Mouse (Mus musculus) ES-E14 (cell line): ENCODE data around the gene Dagla. TPM values are rescaled to one million over a fixed set of nuclear protein-coding genes. Genes with fewer than 3 reads are reported as not detected.

ENCODE experiments used
- DNase-seq: peaks from one replicate; pipeline ENCODE4 v3.0.0-alpha.2; 2013; ENCODE audit warnings: low read depth, low spot score
- H3K27ac ChIP-seq: 2 replicates; pipeline ENCODE4 v1.5.1; 2012; ENCODE audit warnings: low read depth, mild to moderate bottlenecking, low read length, moderate library complexity, mixed read lengths; ENCODE audit not compliant: poor library complexity, insufficient read depth, severe bottlenecking
- H3K36me3 ChIP-seq: 2 replicates; pipeline ENCODE4 v1.6.1; 2012; ENCODE audit warnings: mild to moderate bottlenecking, low read length, moderate library complexity, mixed read lengths; ENCODE audit not compliant: control insufficient read depth, poor library complexity, insufficient read depth, severe bottlenecking
- H3K4me1 ChIP-seq, 2 experiments: fragments of 150-350 bp in 1 of 2; sonication (generic) in 1 of 2; 2 replicates each; pipeline ENCODE4 v1.6.1; 2012; ENCODE audit warnings: low read length in 2 of 2, mild to moderate bottlenecking in 1 of 2, mixed read lengths in 1 of 2; ENCODE audit not compliant: control insufficient read depth in 2 of 2, insufficient read depth in 2 of 2, poor library complexity in 1 of 2
- H3K4me3 ChIP-seq, 2 experiments: fragments of 150-350 bp in 1 of 2; sonication (generic) in 1 of 2; 2 replicates each; pipeline ENCODE4 v1.5.1; 2012; ENCODE audit warnings: low read length in 2 of 2, low read depth in 1 of 2, mild to moderate bottlenecking in 1 of 2, mixed read lengths in 1 of 2; ENCODE audit not compliant: insufficient read depth in 1 of 2, poor library complexity in 1 of 2, severe bottlenecking in 1 of 2
- H3K9ac ChIP-seq: 2 replicates; pipeline ENCODE4 v1.6.1; 2012; ENCODE audit warnings: low read depth, mild to moderate bottlenecking, low read length, mixed read lengths; ENCODE audit not compliant: poor library complexity, insufficient read depth, severe bottlenecking
- H3K9me3 ChIP-seq: fragments of 150-350 bp; sonication (generic); 2 replicates; pipeline ENCODE4 v1.6.1; 2012; ENCODE audit warnings: low read depth, mild to moderate bottlenecking, low read length; ENCODE audit not compliant: control insufficient read depth, insufficient read depth
- CHD2 ChIP-seq: IDR thresholded peaks from 2 replicates; pipeline ENCODE4 v1.6.1; 2014; ENCODE audit warnings: mild to moderate bottlenecking, low read depth, low read length, inconsistent platforms
- HCFC1 ChIP-seq: IDR thresholded peaks from 2 replicates; pipeline ENCODE4 v1.6.1; 2012; ENCODE audit warnings: low read length, inconsistent platforms, borderline replicate concordance; ENCODE audit not compliant: insufficient read depth
- MAFK ChIP-seq: IDR thresholded peaks from 2 replicates; pipeline ENCODE4 v1.6.1; 2014; ENCODE audit warnings: mild to moderate bottlenecking, low read depth, low read length, inconsistent platforms; ENCODE audit not compliant: insufficient read depth
- ZC3H11A ChIP-seq: IDR thresholded peaks from 2 replicates; pipeline ENCODE4 v1.6.1; 2012; ENCODE audit warnings: low read depth, mild to moderate bottlenecking, inconsistent platforms, low read length, borderline replicate concordance
- ZNF384 ChIP-seq: IDR thresholded peaks from 2 replicates; pipeline ENCODE4 v1.6.1; 2012; ENCODE audit warnings: low read depth, low read length, inconsistent platforms
- in situ Hi-C, 2 experiments: fragments of 600-800 bp; cut with MboI; formaldehyde crosslinking; loops; one replicate each; pipeline ENCODE4 v1.15.1; 2025; ENCODE audit warnings: low sequenced_read_pairs in 2 of 2, inconsistent platforms in 1 of 2; ENCODE audit not compliant: unreplicated experiment in 2 of 2
- total RNA-seq: library from RNA; depleted of rRNA; stranded (reverse); fragments of 300-350 nt; gene quantifications from 2 replicates; pipeline ENCODE4 v1.2.3, GENCODE M21; 2012

Dagla gene
- total RNA-seq, 1 experiment: 1.2 TPM

DNA sequence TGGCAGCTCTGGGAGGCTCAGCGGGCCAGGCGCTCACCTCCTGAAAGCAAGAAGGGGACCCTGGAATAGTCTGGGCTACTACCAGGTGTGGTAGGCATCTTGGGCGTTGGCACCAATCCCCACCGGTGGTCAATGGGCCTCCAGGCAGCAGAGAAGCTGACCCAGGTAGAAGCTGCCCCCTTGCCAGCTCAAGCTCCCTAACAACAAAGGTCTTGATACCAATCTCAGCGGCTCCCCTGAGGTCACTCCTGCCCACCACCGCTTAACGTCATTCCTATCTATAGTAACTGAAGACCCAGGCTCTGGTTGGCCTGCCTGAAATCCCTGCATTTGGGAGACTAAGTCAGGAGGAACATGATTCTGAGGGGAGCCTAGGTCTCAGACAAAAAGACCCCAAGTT lies 33.1 kb downstream of the Dagla start:
- in situ Hi-C loops: no loop called here
- no peak overlapping the region for H3K27ac ChIP-seq
- H3K4me3 ChIP-seq: no peak overlapping the region

GRCm38 (mm10) chr19:10270356-10270755 lies 34.3 kb downstream of the Dagla start:
- Histone ChIP-seq H3K36me3 (no peaks in the 10 kb centered on the region), H3K9me3 (no peaks in the 10 kb centered on the region), H3K27ac (no peak overlapping the region), H3K4me1 (peaks cover 11 to 31% of the 10 kb centered on the region in 2 experiments), H3K9ac (no peak overlapping the region), H3K4me3 (no peak overlapping the region)
- no peak for DNase-seq
- in situ Hi-C loops: no loop called here
- TF ChIP-seq HCFC1 (no peak), ZC3H11A (no peak), MAFK (no peak), ZNF384 (no peak), CHD2 (no peak)

More for the DNA sequence above, 33.1 kb downstream of the Dagla start:
- TF ChIP-seq ZNF384 (no peak), MAFK (no peak), CHD2 (no peak), ZC3H11A (no peak)
- Histone ChIP-seq H3K9me3 (no peaks in the 10 kb centered on the region), H3K4me1 (peaks cover 8 to 32% of the 10 kb centered on the region in 2 experiments), H3K36me3 (no peaks in the 10 kb centered on the region), H3K9ac (no peak overlapping the region)
- no peak for DNase-seq

DNA sequence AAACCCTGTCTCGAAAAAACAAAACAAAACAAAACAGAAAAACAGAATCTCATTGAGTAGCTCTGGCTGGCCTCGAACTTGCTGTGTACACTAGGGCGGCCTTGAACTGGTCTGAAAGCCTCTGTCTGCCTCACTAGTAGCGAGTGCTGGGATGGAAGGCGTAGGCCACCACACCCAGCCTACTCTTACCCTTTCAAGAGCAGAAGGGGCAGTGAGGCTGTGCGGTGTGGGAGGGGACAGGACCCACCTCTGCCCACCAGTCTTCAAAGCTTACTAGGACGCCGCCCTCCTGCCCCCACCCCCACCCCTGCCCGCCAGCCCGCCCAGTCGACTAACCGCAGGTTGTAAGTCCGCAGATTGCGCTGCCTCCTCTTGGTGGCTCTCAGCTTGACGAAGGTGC lies 35.8 kb downstream of the Dagla start:
- Histone ChIP-seq H3K36me3 (no peaks in the 10 kb centered on the region), H3K27ac (no peak overlapping the region), H3K9me3 (no peaks in the 10 kb centered on the region), H3K9ac (peak overlapping the region; percentile 14; the same call in 1 of the 2 replicates), H3K4me1 (peaks cover 11 to 41% of the 10 kb centered on the region in 2 experiments), H3K4me3 (peak overlapping the region in 1 of 2 experiments; percentile 44; a peak in 2 of 4 replicates)
- no peak for DNase-seq
- TF ChIP-seq CHD2: no peak
- TF ChIP-seq MAFK: no peak
- TF ChIP-seq HCFC1: no peak
- no peak for TF ChIP-seq ZNF384
- TF ChIP-seq ZC3H11A: no peak
- in situ Hi-C loops: no loop called here

GRCm38 (mm10) chr19:10267953-10268352 lies 36.7 kb downstream of the Dagla start:
- peaks cover 10 to 37% of the 10 kb centered on the region in 2 experiments for H3K4me1 ChIP-seq
- peak; percentile 63 for DNase-seq
- no peak overlapping the region for H3K4me3 ChIP-seq
- no peak overlapping the region for H3K9ac ChIP-seq
- H3K9me3 ChIP-seq: no peaks in the 10 kb centered on the region
- peak overlapping the region; percentile 74; the same call in 1 of the 2 replicates for H3K27ac ChIP-seq
- in situ Hi-C loops: no loop called here
- no peak for TF ChIP-seq HCFC1
- no peak for TF ChIP-seq ZC3H11A
- TF ChIP-seq MAFK: no peak
- no peak for TF ChIP-seq ZNF384
- TF ChIP-seq CHD2: no peak
- H3K36me3 ChIP-seq: no peaks in the 10 kb centered on the region

DNA sequence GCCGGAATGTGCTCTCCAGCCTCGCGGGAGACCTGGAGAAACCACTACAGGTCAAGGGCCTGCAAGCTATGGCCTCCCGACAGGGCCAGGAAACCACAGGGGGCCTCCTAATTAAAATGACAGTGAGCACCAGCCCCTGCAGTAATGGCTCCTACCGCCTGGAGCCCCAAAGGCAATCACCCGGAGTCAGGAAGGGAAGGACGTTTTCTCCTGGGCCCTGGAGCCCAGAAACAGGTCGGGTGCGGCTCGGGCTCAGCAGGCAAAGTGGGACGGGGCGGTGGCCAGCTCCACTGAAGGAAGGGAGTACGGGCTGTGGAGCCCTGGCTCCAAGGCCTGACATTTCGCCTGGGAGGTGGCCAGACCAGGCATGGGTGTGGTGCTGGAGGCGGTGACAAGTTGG lies 37.6 kb downstream of the Dagla start:
- in situ Hi-C loops: no loop called here
- TF ChIP-seq HCFC1 (no peak), ZNF384 (no peak), CHD2 (no peak), ZC3H11A (no peak), MAFK (no peak)
- Histone ChIP-seq H3K27ac (peak overlapping the region; percentile 74), H3K36me3 (no peaks in the 10 kb centered on the region), H3K9me3 (no peaks in the 10 kb centered on the region), H3K4me1 (peaks cover 5 to 30% of the 10 kb centered on the region in 2 experiments; a peak in 3 of 4 replicates), H3K4me3 (peak overlapping the region; percentile 7 to 11; a peak in 1 of 4 replicates), H3K9ac (peak overlapping the region; percentile 41)
- peak; percentile 84 for DNase-seq
